Mouse (Mus musculus): ENCODE measurements around the gene Stfa2l1.
"Not testable (repeated sequence)": the region's sequence is repeated elsewhere in the genome, so short reads cannot be mapped to it uniquely, and the experiment has no call there.

Stfa2l1 gene

GRCm38 (mm10) chr16:36156402-36156975 is at the start of gene Stfa2l1:
Stfa2l1 (plus strand) TSS chr16:36156811.
- DNase-seq (ENCODE audit: low read depth, low spot score): no peak

GRCm38 (mm10) chr16:36111486-36111885 is 45.1 kb upstream of the Stfa2l1 start:
- not testable (repeated sequence) for DNase-seq (ENCODE audit: low read depth, low spot score)

- peak; percentile 29 for DNase-seq (ENCODE audit: low read depth, low spot score)
These were observed 40.9 kb upstream of the Stfa2l1 start for GRCm38 (mm10) chr16:36115751-36116150.

GRCm38 (mm10) chr16:36128092-36128491 is 28.5 kb upstream of the Stfa2l1 start:
- DNase-seq (ENCODE audit: low read depth, low spot score): no peak

GRCm38 (mm10) chr16:36131141-36131540 is 25.5 kb upstream of the Stfa2l1 start, which contains the start of gene Csta1:
Csta1 (minus strand) TSS chr16:36131241.
- DNase-seq (ENCODE audit: low read depth, low spot score): no peak

- no peak for DNase-seq (ENCODE audit: low read depth, low spot score)
These were observed 18.4 kb upstream of the Stfa2l1 start for GRCm38 (mm10) chr16:36138201-36138600.

GRCm38 (mm10) chr16:36167841-36168240 is 11.2 kb downstream of the Stfa2l1 start:
- DNase-seq (ENCODE audit: low read depth, low spot score): peak; percentile 59

- DNase-seq (ENCODE audit: low read depth, low spot score): no peak
These were observed 19.5 kb downstream of the Stfa2l1 start for GRCm38 (mm10) chr16:36176108-36176507.

- DNase-seq (ENCODE audit: low read depth, low spot score): no peak
These were observed 23.3 kb downstream of the Stfa2l1 start for GRCm38 (mm10) chr16:36179910-36180309.

GRCm38 (mm10) chr16:36183912-36184311 is 27.3 kb downstream of the Stfa2l1 start, which contains the start of gene Gm5483:
Gm5483 (plus strand) TSS chr16:36184212.
- DNase-seq (ENCODE audit: low read depth, low spot score): not testable (repeated sequence)

- peak; percentile 9 for DNase-seq (ENCODE audit: low read depth, low spot score)
These were observed 42.6 kb downstream of the Stfa2l1 start for GRCm38 (mm10) chr16:36199226-36199625.

GRCm38 (mm10) chr16:36203846-36204245 is 47.2 kb downstream of the Stfa2l1 start:
- no peak for DNase-seq (ENCODE audit: low read depth, low spot score)

- peak; percentile 69 for DNase-seq (ENCODE audit: low read depth, low spot score)
These were observed 49.1 kb downstream of the Stfa2l1 start for GRCm38 (mm10) chr16:36205684-36206083.

GRCm38 (mm10) chr16:36209967-36210453 is 53.4 kb downstream of the Stfa2l1 start, which contains the start of gene Gm5416:
Gm5416 (plus strand) TSS chr16:36210403.
- DNase-seq (ENCODE audit: low read depth, low spot score): no peak

Data from ZHBTc4 (cell line).